Mouse (Mus musculus) MEL (cell line): ENCODE measurements around the gene Unc13d.

Experiments
- CHD2 ChIP-seq: IDR thresholded peaks from 2 replicates; pipeline ENCODE4 v1.6.1; 2011; ENCODE audit warnings: low read length, improper control_type of control experiment
- CTCF ChIP-seq, 3 experiments: IDR thresholded peaks in 2 of 3; conservative IDR thresholded peaks in 1 of 3; 2 replicates each; pipeline ENCODE4 v1.5.1; 2011 to 2012; ENCODE audit warnings: low read length in 3 of 3, low read depth in 2 of 3, mild to moderate bottlenecking in 2 of 3, improper control_type of control experiment in 1 of 3, inconsistent platforms in 1 of 3, mixed read lengths in 1 of 3, moderate library complexity in 1 of 3; ENCODE audit not compliant: control insufficient read depth in 1 of 3, insufficient read depth in 1 of 3, poor library complexity in 1 of 3, severe bottlenecking in 1 of 3
- EP300 ChIP-seq, 2 experiments: IDR thresholded peaks; 2 replicates each; pipeline ENCODE4 v1.6.1; 2011; ENCODE audit warnings: improper control_type of control experiment in 2 of 2, low read length in 2 of 2, low read depth in 1 of 2, mild to moderate bottlenecking in 1 of 2
- ETS1 ChIP-seq: IDR thresholded peaks from 2 replicates; pipeline ENCODE4 v1.6.1; 2012; ENCODE audit warnings: low read depth, mild to moderate bottlenecking, inconsistent platforms, low read length, improper control_type of control experiment, moderate library complexity
- MAX ChIP-seq: IDR thresholded peaks from 2 replicates; pipeline ENCODE4 v1.6.1; 2011; ENCODE audit warnings: low read length, improper control_type of control experiment
- POLR2A ChIP-seq, 2 experiments: IDR thresholded peaks; 2 replicates each; pipeline ENCODE4 v1.6.1; 2011 to 2012; ENCODE audit warnings: low read length in 2 of 2, mild to moderate bottlenecking in 2 of 2, control low read depth in 1 of 2, improper control_type of control experiment in 1 of 2, low read depth in 1 of 2, moderate library complexity in 1 of 2; ENCODE audit not compliant: control insufficient read depth in 1 of 2, insufficient read depth in 1 of 2, poor library complexity in 1 of 2
- SMC3 ChIP-seq: IDR thresholded peaks from 2 replicates; pipeline ENCODE4 v1.6.1; 2011; ENCODE audit warnings: low read depth, low read length, improper control_type of control experiment
- ZC3H11A ChIP-seq: IDR thresholded peaks from 2 replicates; pipeline ENCODE4 v1.6.1; 2012; ENCODE audit warnings: low read depth, mild to moderate bottlenecking, inconsistent platforms, low read length, improper control_type of control experiment
- ZKSCAN1 ChIP-seq: IDR thresholded peaks from 2 replicates; pipeline ENCODE4 v1.6.1; 2012; ENCODE audit warnings: low read depth, mild to moderate bottlenecking, inconsistent platforms, low read length, improper control_type of control experiment, moderate library complexity
- ZMIZ1 ChIP-seq: IDR thresholded peaks from 2 replicates; pipeline ENCODE4 v1.6.1; 2012; ENCODE audit warnings: low read depth, mild to moderate bottlenecking, inconsistent platforms, low read length, improper control_type of control experiment, moderate library complexity

DNA sequence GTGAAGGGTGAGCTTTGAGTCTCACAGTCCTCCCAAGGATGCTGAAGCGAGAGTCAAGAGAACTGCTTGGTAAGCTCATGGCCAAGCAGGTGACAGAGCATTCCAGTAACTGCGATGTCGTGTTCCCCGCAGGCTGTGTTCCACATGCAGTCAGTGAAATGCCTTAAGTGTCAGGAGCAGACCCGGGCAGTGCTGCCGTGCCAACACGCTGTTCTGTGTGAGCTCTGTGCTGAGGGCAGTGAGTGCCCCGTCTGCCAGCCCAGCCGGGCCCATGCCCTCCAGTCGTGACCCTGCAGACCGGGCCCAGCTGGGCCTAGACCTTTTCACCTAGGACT lies 18.1 kb downstream of the Unc13d start:
- TF ChIP-seq MAX (no peak), ZMIZ1 (no peak), EP300 (IDR thresholded peaks at IDR 0.05; ENCODE audit: low read depth in 1 of 2, low read length in 2 of 2) (no peak), CTCF (IDR thresholded peaks at IDR 0.05 in 2 of 3, conservative IDR thresholded peaks at IDR 0.05 in 1 of 3; ENCODE audit: control insufficient read depth in 1 of 3, insufficient read depth in 1 of 3, low read depth in 2 of 3, low read length in 3 of 3, poor library complexity in 1 of 3, severe bottlenecking in 1 of 3) (no peak), SMC3 (no peak), POLR2A (IDR thresholded peaks at IDR 0.05; ENCODE audit: control insufficient read depth in 1 of 2, insufficient read depth in 1 of 2, low read depth in 1 of 2, low read length in 2 of 2, poor library complexity in 1 of 2) (0 out of 4 replicates have a peak, but pooled peaks of 1 of the 2 experiments have one; percentile 26), ZKSCAN1 (no peak), ZC3H11A (no peak), ETS1 (no peak), CHD2 (no peak)
